Mouse (Mus musculus) lung, embryonic 15.5 days (tissue): ENCODE data around the gene Zfp217. TPM values are rescaled to one million over a fixed set of nuclear protein-coding genes. Genes with fewer than 3 reads are reported as not detected.
A peak's percentile ranks its signal among the peaks of the same experiment; 100 is the strongest.

Source experiments
- ATAC-seq: fragments of 200-750 bp; cut with Nextera tagmentation; 2 replicates; pipeline ENCODE4 v1.8.0; 2017; ENCODE audit warnings: moderate number of reproducible peaks, borderline replicate concordance; ENCODE audit not compliant: low FRiP score, low TSS enrichment; ENCODE audit errors: extremely low read depth
- H3K27ac ChIP-seq: fragments of 300-500 bp; sonication (generic); 2 replicates; pipeline ENCODE4 v1.5.1; 2015; ENCODE audit warnings: moderate library complexity, mild to moderate bottlenecking, inconsistent platforms
- H3K27me3 ChIP-seq: fragments of 300-500 bp; sonication (generic); 2 replicates; pipeline ENCODE4 v1.6.1; 2015; ENCODE audit warnings: inconsistent platforms
- H3K36me3 ChIP-seq: fragments of 300-500 bp; sonication (generic); 2 replicates; pipeline ENCODE4 v1.6.1; 2015; ENCODE audit warnings: inconsistent platforms
- H3K4me1 ChIP-seq: fragments of 300-500 bp; sonication (generic); 2 replicates; pipeline ENCODE4 v1.6.1; 2015; ENCODE audit warnings: inconsistent platforms
- H3K4me2 ChIP-seq: fragments of 300-500 bp; sonication (generic); 2 replicates; pipeline ENCODE4 v1.6.1; 2015; ENCODE audit warnings: inconsistent platforms, mild to moderate bottlenecking, moderate library complexity
- H3K4me3 ChIP-seq: fragments of 300-500 bp; sonication (generic); 2 replicates; pipeline ENCODE4 v1.5.1; 2015; ENCODE audit warnings: mild to moderate bottlenecking, inconsistent platforms
- H3K9ac ChIP-seq: fragments of 300-500 bp; sonication (generic); 2 replicates; pipeline ENCODE4 v1.6.1; 2015; ENCODE audit warnings: inconsistent platforms
- H3K9me3 ChIP-seq: fragments of 300-500 bp; sonication (generic); 2 replicates; pipeline ENCODE4 v1.6.1; 2016; ENCODE audit warnings: inconsistent platforms
- WGBS: fragments of 180-500 bp; shearing (Covaris S2); methylation state at CpG from one replicate; pipeline ENCODE4 v1.1.7; 2015; 5-methylcytosine and 5-hydroxymethylcytosine counted together
- polyA plus RNA-seq: library from polyadenylated mRNA; unstranded; fragments of >200 nt; fragmentation: Nextera tagmentation; extraction: Ambion mirVana; gene quantifications from 2 replicates; pipeline ENCODE4 v1.2.1, GENCODE M21; 2015

Zfp217 gene
- polyA plus RNA-seq, 1 experiment from 2014 or later: 5.1 TPM

- 86% methylated on average over 3 of the region's 3 CpGs for WGBS
- no peak overlapping the region for H3K4me2 ChIP-seq
- H3K9me3 ChIP-seq: no peaks in the 10 kb centered on the region
- no peak overlapping the region for H3K27ac ChIP-seq
- H3K9ac ChIP-seq: no peak overlapping the region
- no peaks in the 10 kb centered on the region for H3K27me3 ChIP-seq
- ATAC-seq: no peak
- 0 out of 2 replicates have a peak, but pooled peaks cover 5% of the 10 kb centered on the region for H3K4me1 ChIP-seq
- H3K36me3 ChIP-seq: peaks cover 53% of the 10 kb centered on the region
- no peak overlapping the region for H3K4me3 ChIP-seq
These were observed 40.1 kb downstream of the Zfp217 start for GRCm38 (mm10) chr2:170107791-170108190.

- no peak for ATAC-seq
- Histone ChIP-seq H3K36me3 (peaks cover 37% of the 10 kb centered on the region), H3K27ac (no peak overlapping the region), H3K9ac (no peak overlapping the region), H3K9me3 (no peaks in the 10 kb centered on the region), H3K27me3 (no peaks in the 10 kb centered on the region), H3K4me1 (0 out of 2 replicates have a peak, but pooled peaks cover 5% of the 10 kb centered on the region), H3K4me2 (no peak overlapping the region), H3K4me3 (no peak overlapping the region)
- 49% methylated on average over 9 of the region's 9 CpGs for WGBS
These were observed 41.9 kb downstream of the Zfp217 start for GRCm38 (mm10) chr2:170106000-170106399.

DNA sequence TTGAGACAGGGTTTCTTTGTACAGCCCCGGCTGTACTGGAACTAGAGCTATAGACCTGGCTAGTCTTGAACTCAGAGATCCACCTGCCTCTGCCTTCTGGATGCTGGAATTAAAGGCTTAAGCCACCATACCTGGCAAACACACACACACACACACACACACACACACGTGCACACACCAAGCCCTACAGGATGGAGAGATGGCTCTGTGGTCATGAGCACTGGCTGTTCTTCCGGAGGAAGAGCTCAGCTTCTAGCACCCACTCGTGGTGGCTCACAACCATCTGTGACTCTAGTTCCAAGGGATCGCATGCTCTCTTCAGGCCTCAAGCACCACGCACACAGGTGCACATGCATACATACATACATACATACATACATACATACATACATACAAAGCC, 43.5 kb downstream of the Zfp217 start:
- no peak for ATAC-seq
- no peaks in the 10 kb centered on the region for H3K27me3 ChIP-seq
- H3K4me3 ChIP-seq: no peak overlapping the region
- no peak overlapping the region for H3K27ac ChIP-seq
- no peak overlapping the region for H3K4me2 ChIP-seq
- H3K4me1 ChIP-seq: no peaks in the 10 kb centered on the region
- H3K36me3 ChIP-seq: peaks cover 21% of the 10 kb centered on the region
- no peaks in the 10 kb centered on the region for H3K9me3 ChIP-seq
- no peak overlapping the region for H3K9ac ChIP-seq
- WGBS: 88% methylated on average over 6 of the region's 6 CpGs

DNA sequence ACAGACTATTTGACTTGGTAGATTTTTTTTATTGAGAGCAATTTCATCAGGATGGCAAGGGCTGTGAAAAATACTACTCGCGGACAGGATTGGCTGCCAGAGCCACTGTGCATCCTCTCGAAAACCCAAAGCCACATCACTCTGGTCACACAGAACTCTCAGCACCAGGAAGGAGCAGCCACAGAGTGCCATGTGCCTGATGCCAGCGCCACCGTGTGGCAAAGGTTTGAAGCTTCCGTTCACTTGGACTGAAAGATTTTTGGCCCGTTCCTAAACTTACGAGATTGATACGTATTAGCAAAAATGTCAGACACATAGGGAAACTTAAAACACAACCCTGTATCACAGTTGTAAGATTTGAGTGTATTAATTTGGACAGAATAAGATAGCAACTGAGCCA, 44.1 kb downstream of the Zfp217 start:
- no peaks in the 10 kb centered on the region for H3K4me1 ChIP-seq
- no peak overlapping the region for H3K27ac ChIP-seq
- H3K36me3 ChIP-seq: peaks cover 16% of the 10 kb centered on the region
- H3K4me2 ChIP-seq: no peak overlapping the region
- WGBS: 42% methylated on average over 9 of the region's 9 CpGs
- H3K9ac ChIP-seq: no peak overlapping the region
- no peaks in the 10 kb centered on the region for H3K9me3 ChIP-seq
- no peak overlapping the region for H3K4me3 ChIP-seq
- no peaks in the 10 kb centered on the region for H3K27me3 ChIP-seq
- ATAC-seq: no peak

DNA sequence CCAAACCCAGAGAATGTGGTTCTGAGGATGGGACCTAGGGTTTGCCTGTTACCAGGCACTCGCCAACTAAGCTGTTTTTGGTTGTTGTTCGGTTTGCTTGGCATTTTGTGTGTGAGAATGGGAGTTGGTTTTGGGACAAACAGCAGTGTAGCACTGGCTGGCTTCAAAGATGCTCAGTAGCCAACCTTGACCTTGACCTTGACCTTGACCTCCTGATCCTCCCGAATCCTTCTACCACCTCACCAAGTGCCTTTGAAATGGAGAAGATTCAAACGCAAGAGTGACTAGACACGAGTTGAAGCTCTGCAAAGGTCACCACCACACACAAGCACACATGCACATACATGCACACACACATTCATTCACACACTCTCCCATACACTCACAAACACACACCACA, 44.6 kb downstream of the Zfp217 start:
- H3K4me1 ChIP-seq: no peaks in the 10 kb centered on the region
- ATAC-seq: no peak
- no peak overlapping the region for H3K27ac ChIP-seq
- 79% methylated on average over 5 of the region's 5 CpGs for WGBS
- no peak overlapping the region for H3K9ac ChIP-seq
- H3K27me3 ChIP-seq: no peaks in the 10 kb centered on the region
- H3K36me3 ChIP-seq: peaks cover 14% of the 10 kb centered on the region
- H3K4me3 ChIP-seq: no peak overlapping the region
- H3K4me2 ChIP-seq: no peak overlapping the region
- H3K9me3 ChIP-seq: no peaks in the 10 kb centered on the region

- no peaks in the 10 kb centered on the region for H3K27me3 ChIP-seq
- H3K36me3 ChIP-seq: peaks cover 5% of the 10 kb centered on the region
- no peak overlapping the region for H3K4me2 ChIP-seq
- H3K9ac ChIP-seq: no peak overlapping the region
- no peaks in the 10 kb centered on the region for H3K4me1 ChIP-seq
- H3K27ac ChIP-seq: no peak overlapping the region
- H3K4me3 ChIP-seq: no peak overlapping the region
- WGBS: 69% methylated on average over 7 of the region's 7 CpGs
- H3K9me3 ChIP-seq: no peaks in the 10 kb centered on the region
- ATAC-seq: no peak
These were observed 46.0 kb downstream of the Zfp217 start for GRCm38 (mm10) chr2:170101932-170102331.

GRCm38 (mm10) chr2:170101132-170101531, 46.8 kb downstream of the Zfp217 start:
- Histone ChIP-seq H3K4me2 (no peak overlapping the region), H3K4me1 (no peaks in the 10 kb centered on the region), H3K4me3 (no peak overlapping the region), H3K27ac (no peak overlapping the region), H3K27me3 (no peaks in the 10 kb centered on the region), H3K9me3 (no peaks in the 10 kb centered on the region), H3K36me3 (no peaks in the 10 kb centered on the region), H3K9ac (no peak overlapping the region)
- 2% methylated on average over 12 of the region's 12 CpGs for WGBS
- no peak for ATAC-seq

DNA sequence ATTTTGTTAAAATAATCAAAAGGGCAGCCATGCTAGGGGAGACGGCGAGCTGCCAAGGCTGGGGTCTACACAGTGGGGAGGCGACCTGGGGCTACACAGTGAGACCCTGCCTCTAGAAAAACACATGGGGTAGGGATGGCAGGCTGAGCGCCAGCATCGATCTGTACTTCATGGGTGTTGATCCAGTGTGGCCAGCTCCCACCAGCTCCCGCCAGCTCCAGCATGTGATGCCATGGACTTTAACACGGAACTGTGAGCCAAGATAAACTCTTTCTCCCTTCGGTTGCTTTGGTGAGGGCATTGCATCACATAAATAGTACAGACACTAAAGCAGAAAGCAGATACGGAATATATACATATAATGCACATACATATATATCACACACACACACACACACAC, 53.0 kb downstream of the Zfp217 start:
- no peaks in the 10 kb centered on the region for H3K4me1 ChIP-seq
- no peaks in the 10 kb centered on the region for H3K9me3 ChIP-seq
- H3K9ac ChIP-seq: no peak overlapping the region
- no peaks in the 10 kb centered on the region for H3K36me3 ChIP-seq
- no peak overlapping the region for H3K4me3 ChIP-seq
- H3K27me3 ChIP-seq: no peaks in the 10 kb centered on the region
- 92% methylated on average over 9 of the region's 9 CpGs for WGBS
- no peak for ATAC-seq
- H3K4me2 ChIP-seq: no peak overlapping the region
- no peak overlapping the region for H3K27ac ChIP-seq

GRCm38 (mm10) chr2:170094220-170094619, 53.7 kb downstream of the Zfp217 start:
- Histone ChIP-seq H3K9ac (no peak overlapping the region), H3K9me3 (no peaks in the 10 kb centered on the region), H3K36me3 (no peaks in the 10 kb centered on the region), H3K4me1 (no peaks in the 10 kb centered on the region), H3K27ac (no peak overlapping the region), H3K4me3 (no peak overlapping the region), H3K27me3 (no peaks in the 10 kb centered on the region), H3K4me2 (no peak overlapping the region)
- WGBS: 85% methylated on average over 17 of the region's 17 CpGs
- 0 out of 2 replicates have a peak, but pooled peaks have one; percentile 52 for ATAC-seq

DNA sequence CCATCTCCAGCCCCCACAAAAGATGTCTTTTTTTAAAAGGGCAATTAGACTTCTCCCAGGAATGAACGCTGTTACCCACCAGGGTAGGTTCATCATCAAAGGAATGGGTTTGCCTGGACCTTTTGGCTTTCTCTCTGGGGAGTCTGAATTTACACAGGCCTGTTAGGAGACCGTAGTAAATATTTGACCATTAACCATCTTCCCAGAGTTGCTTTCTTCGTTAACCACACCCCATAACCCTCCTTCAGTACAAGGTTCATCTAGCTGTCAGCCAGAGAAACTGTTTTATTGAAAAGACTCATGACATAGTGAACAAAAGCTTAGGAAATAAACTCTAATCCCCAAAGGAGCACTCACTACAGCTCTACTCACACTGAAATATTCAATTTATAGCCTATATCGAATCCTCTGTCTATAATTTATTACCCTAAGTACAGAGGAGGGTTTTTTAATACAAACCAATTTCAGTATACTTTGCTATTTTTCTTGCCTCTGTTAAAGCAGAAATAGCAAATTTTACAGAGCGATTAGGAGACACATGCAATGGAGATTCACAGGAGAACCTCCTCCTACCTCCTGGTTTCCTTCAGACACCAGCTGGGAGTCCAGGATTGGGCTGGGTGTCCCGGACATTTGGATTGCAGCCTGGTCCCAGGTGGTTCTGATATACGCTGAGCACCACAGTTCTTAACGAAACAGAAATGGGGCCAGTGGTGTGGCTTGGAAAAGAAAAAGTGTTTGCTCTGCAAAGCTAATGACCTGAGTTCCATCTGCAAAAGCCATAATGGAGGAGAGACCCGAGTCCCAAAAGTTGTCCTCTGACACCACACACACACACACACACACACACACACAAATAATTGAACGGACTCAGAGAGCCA, 56.1 kb downstream of the Zfp217 start:
- no peaks in the 10 kb centered on the region for H3K36me3 ChIP-seq
- H3K27me3 ChIP-seq: no peaks in the 10 kb centered on the region
- H3K27ac ChIP-seq: no peak overlapping the region
- H3K4me3 ChIP-seq: no peak overlapping the region
- ATAC-seq: no peak
- H3K9me3 ChIP-seq: no peaks in the 10 kb centered on the region
- no peak overlapping the region for H3K9ac ChIP-seq
- H3K4me2 ChIP-seq: no peak overlapping the region
- WGBS: 62% methylated on average over 10 of the region's 10 CpGs
- H3K4me1 ChIP-seq: no peaks in the 10 kb centered on the region

DNA sequence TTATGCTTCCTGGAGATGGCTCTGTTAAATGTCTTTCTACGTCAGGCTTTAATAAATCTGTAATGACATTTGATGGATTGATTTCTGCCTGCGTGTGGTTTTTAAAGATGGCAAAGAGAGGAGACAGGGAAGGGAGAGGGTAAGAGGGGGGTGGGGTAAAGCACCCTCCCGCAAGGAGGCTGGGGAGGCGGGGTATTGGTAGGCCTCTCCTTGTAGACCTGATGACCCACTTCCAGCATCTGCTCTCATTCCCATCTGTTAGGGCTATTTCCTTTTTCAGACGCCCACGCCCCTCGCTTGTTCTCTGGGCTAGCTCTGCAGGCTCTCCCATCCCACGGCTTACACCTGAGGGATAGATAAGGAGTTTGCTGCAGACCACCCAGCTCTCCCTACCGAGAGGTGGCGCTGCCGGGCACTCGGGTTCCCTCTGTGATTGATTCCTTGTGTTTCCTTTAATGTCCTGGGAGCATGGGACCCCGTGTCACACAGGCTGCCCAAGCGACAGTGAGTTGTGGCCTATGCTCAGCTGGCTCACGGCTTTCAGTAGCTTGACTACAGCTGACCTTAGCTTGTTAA, 69.4 kb downstream of the Zfp217 start:
- Histone ChIP-seq H3K27me3 (no peaks in the 10 kb centered on the region), H3K27ac (no peak overlapping the region), H3K4me2 (no peak overlapping the region), H3K4me3 (no peak overlapping the region), H3K9me3 (no peaks in the 10 kb centered on the region), H3K4me1 (peaks cover 13% of the 10 kb centered on the region), H3K9ac (no peak overlapping the region), H3K36me3 (no peaks in the 10 kb centered on the region)
- WGBS: 35% methylated on average over 15 of the region's 15 CpGs
- no peak for ATAC-seq

DNA sequence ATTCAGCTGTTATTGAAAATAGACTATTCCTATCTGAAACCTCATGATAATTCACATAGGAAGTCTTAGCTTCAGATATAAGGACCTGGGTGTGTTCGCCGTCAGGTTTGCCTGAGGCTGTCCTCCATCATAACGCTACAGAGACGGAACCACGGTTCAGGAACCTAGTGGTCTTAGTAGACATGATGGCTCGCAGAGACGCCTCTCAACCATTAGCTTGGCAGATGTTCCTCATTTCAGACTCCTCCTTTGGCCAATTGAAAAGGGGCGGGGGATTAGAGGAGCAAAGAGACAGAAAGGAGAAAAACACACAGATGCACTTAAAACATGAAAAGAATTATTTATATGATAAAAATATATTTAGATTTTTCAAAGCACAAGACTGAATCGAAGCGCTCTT, 69.9 kb downstream of the Zfp217 start:
- Histone ChIP-seq H3K4me1 (peaks cover 13% of the 10 kb centered on the region), H3K36me3 (no peaks in the 10 kb centered on the region), H3K9ac (no peak overlapping the region), H3K4me2 (no peak overlapping the region), H3K27ac (no peak overlapping the region), H3K9me3 (no peaks in the 10 kb centered on the region), H3K4me3 (no peak overlapping the region), H3K27me3 (no peaks in the 10 kb centered on the region)
- ATAC-seq: no peak
- WGBS: 51% methylated on average over 10 of the region's 10 CpGs
